In genomic region chr11:20542739-20543452, GRCm38 (mm10) we compare ENCODE assay signal across 8 mouse cellular contexts. TPM values are rescaled to one million over a fixed set of nuclear protein-coding genes. Genes with fewer than 3 reads are reported as not detected.
A peak's percentile ranks its signal among the peaks of the same experiment; 100 is the strongest.
DNase-seq lines count a peak whose midpoint lies in the region; ATAC-seq lines count a peak whose summit lies in the region.

TSS of gene Sertad2 (plus strand) at chr11:20543253.

- peaks cover 15% of the 10 kb centered on the region; the same call in 1 of the 2 replicates for H3K4me1 ChIP-seq in forebrain, embryonic 14.5 days (ENCODE audit: control insufficient read depth, insufficient read depth, low read length)
- peaks cover 21% of the 10 kb centered on the region for H3K4me1 ChIP-seq in neural tube, embryonic 15.5 days

- DNase-seq in ES-CJ7 (ENCODE audit: low read depth, low spot score): peak; percentile 99
- DNase-seq in cerebellum, adult 11 months: peak; percentile 99
- DNase-seq in forebrain, embryonic 14.5 days (ENCODE audit: low spot score): peak; percentile 99
- peak; percentile 99 for DNase-seq in heart, postnatal 14 days
- peak; percentile 99 for DNase-seq in layer of hippocampus, adult 11-12 months (ENCODE audit: low spot score)
- peak; percentile 100 for DNase-seq in lung, adult 18-20 months
- peak; percentile 99 for DNase-seq in testis, postnatal 14 days (ENCODE audit: low spot score)

- peak within 1 kb of the TSS; percentile 85 for H3K4me3 ChIP-seq in forebrain, embryonic 14.5 days (ENCODE audit: low read depth, low read length)
- peak within 1 kb of the TSS; percentile 89 for H3K4me3 ChIP-seq in neural tube, embryonic 15.5 days (replicated peaks)

- H3K9ac ChIP-seq in forebrain, embryonic 14.5 days (ENCODE audit: low read length): peak within 1 kb of the TSS; percentile 76
- H3K9ac ChIP-seq in neural tube, embryonic 15.5 days (replicated peaks): peak within 1 kb of the TSS; percentile 79

- WGBS in forebrain, embryonic 14.5 days: under 1% methylated on average over 50 of the region's 62 CpGs
- under 1% methylated on average over 46 of the region's 62 CpGs for WGBS in neural tube, embryonic 15.5 days

- no peaks in the 10 kb centered on the region for H3K36me3 ChIP-seq in forebrain, embryonic 14.5 days (ENCODE audit: control insufficient read depth, insufficient read depth, low read length)
- no peaks in the 10 kb centered on the region for H3K36me3 ChIP-seq in neural tube, embryonic 15.5 days

- peak within 1 kb of the TSS; percentile 75 for H3K4me2 ChIP-seq in forebrain, embryonic 14.5 days (ENCODE audit: low read length)
- H3K4me2 ChIP-seq in neural tube, embryonic 15.5 days: peak within 1 kb of the TSS; percentile 85

- no peaks in the 10 kb centered on the region for H3K27me3 ChIP-seq in forebrain, embryonic 14.5 days (replicated peaks; ENCODE audit: control insufficient read depth, insufficient read depth, low read length)
- H3K27me3 ChIP-seq in neural tube, embryonic 15.5 days (replicated peaks): no peaks in the 10 kb centered on the region

- intact Hi-C loops in heart, postnatal 14 days (cut with DNase I): loop anchor here (2.0 to 5.0 kb wide), 6 partner anchors 49 to 431 kb away; partner anchors contain the start of gene Actr2

- H3K27ac ChIP-seq in forebrain, embryonic 14.5 days (ENCODE audit: low read depth, low read length): peak within 1 kb of the TSS; percentile 92
- peak within 1 kb of the TSS; percentile 97 for H3K27ac ChIP-seq in neural tube, embryonic 15.5 days (replicated peaks)

- no peaks in the 10 kb centered on the region for H3K9me3 ChIP-seq in forebrain, embryonic 14.5 days (replicated peaks; ENCODE audit: control insufficient read depth, low read length)
- no peaks in the 10 kb centered on the region for H3K9me3 ChIP-seq in neural tube, embryonic 15.5 days (replicated peaks)

- peak; percentile 99 for ATAC-seq in forebrain, embryonic 14.5 days
- peak; percentile 99 for ATAC-seq in neural tube, embryonic 15.5 days (ENCODE audit: low FRiP score)

RNA-seq across cellular contexts. Expression of gene Sertad2, which starts in this region (rescaled TPM):
- 23.2 and 28.3 TPM in 2 replicates for polyA plus RNA-seq in forebrain, embryonic 14.5 days (2014; fragmentation: Nextera tagmentation; extraction: Ambion mirVana)
- 10 to 100 TPM; 15.4 to 20.1 TPM for total RNA-seq in heart, postnatal 14 days (2021)
- 27.6 and 28.0 TPM in 2 replicates for polyA plus RNA-seq in neural tube, embryonic 15.5 days (2015; fragmentation: Nextera tagmentation; extraction: Ambion mirVana)

Comparison
In these comparisons a context has a peak if more than half of its experiments do, and no peak if none do; other contexts are left out.
1. Peak in every context shown above with its lines: DNase-seq, ATAC-seq, H3K4me3 ChIP-seq and H3K27ac ChIP-seq.